Mouse (Mus musculus) CD4-positive helper T cell, adult 2 months (primary cell): ENCODE measurements around the gene March9.
A peak's percentile ranks its signal among the peaks of the same experiment; 100 is the strongest.

ENCODE experiments used
- DNase-seq: peaks from one replicate; pipeline ENCODE4 v3.0.0-alpha.2; 2012; ENCODE audit warnings: low read depth, missing footprints, low spot score

Gene March9

GRCm38 (mm10) chr10:127059968-127060916 lies at the start of gene March9:
Gene March9 (minus strand): TSS chr10:127060184.
- DNase-seq, result peak; percentile 88

DNA sequence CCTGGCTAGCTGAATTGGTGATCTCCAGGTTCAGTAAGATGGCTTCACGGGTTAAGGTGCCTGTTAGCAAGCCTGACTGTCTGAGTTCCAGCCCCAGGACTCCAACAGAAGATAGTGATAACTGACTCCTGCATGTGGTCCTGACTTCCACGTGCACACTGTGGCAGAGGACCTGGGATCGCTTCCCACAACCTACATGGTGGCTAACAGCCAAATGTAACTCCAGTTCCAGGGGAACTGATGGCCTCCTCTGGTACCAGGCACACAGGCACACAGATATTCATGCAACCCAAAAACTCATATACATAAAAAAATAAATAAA lies 48.2 kb upstream of the March9 start:
- DNase-seq, result no peak

DNA sequence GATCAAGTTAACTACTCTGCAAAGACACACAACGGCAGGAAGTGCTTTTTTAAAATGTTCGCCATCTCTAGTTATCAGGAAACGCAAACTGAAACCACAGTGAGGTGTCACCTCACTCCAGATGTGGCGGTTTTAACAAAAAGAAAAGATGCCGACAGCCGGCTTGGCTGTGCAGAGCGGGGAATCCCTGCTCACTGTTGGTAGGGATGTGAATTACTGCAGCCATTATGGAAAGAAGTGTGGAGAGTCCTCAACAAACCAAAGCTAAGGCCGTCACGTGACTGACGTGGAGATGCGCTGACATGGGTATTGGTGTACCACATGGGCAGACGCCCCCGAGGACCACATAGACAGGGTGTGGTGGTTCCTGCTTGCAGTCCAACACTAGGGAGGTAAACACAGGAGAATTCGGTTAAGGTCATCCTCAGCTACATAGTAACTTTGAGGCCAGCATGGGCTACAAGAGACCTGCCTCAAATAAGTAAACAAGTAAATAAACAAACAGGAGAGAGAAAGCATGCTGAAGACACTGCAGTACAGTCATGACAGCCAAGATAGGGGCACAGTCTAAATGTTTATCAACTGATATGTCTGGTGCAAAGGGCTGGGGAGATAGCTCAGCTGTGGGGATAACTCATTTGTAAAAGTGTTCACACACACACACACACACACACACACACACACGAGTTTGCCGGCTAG lies 47.7 kb upstream of the March9 start:
- peak; percentile 86 for DNase-seq

DNA sequence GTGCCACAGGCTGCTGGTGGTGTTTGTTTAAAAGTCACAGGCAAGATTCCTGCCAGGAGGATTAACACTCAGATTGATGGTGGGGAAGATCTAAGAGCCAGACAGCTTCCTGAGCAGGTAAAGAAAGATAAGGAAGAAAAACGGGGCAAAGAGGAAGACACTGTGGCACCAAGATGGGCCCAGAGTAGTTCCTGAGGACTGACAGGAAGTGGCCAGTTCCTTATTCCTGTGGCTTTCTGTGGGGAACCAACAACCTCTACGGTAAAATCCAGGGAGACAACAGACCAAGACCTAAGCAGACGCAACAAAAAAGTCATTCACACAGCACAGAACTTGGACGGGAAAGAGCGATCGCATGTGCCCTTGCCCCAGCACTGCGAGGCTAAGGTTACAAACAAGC lies 43.6 kb upstream of the March9 start:
- DNase-seq, result no peak

DNA sequence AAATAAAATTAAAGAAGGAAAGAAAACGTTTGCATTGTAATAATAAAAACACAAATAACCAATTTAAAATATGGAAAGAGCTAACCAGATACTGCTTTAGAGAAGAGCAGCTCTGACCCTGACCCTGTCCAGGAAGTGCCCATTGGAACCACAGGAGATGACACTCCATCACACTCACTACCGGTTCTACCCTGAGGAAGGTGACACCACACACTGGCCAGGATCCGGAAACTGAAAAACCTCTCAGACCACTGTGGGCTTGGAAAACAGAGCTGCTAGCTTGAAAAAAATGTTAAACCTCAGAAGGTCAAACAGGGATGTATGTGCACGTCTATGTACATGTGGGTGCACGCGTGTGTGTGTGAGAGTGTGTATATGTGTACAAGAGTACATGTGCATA lies 41.2 kb upstream of the March9 start:
- DNase-seq, result no peak

- no peak for DNase-seq
Observed at GRCm38 (mm10) chr10:127100414-127100813, 40.4 kb upstream of the March9 start.

DNA sequence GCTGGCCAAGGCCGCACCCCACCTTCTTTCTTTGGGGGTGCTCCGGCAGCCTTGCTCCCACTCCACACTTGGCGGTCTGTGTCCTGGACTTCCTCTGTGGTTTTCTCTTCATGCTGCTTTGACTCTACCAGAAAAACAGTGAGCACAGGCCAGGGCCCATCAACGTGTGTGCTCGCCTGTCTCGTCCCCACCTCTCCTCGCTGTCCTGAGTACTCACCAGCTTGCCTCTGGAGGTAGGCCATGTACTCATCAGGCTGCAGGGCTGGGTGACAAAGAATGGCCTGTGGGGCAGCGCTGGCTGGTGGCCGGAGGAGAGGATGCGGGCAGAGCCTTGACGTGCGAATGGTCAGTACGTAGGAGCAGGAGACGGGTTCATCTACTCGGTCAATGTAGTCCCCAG lies 39.9 kb upstream of the March9 start:
- no peak for DNase-seq

DNA sequence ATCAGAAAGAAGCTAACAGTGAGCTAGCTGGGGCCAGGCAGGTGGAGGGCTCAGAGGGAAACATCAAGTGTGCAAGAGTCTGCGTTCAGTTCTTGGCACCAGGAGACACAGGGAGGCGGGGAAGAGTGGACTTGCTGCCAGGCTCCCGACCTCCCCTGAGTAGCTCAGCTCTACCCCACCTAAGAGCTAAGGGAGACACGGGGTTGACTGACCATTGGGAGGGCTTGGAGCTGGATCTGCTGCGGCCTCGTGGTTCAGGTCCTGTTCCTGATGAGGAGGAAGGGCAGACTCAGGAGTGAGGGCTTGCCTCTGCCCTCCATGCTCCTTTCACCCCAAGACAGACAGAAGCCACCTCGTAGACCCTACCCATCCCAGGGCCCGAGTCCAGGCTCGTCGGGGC lies 39.2 kb upstream of the March9 start:
- no peak for DNase-seq

- no peak for DNase-seq
Observed at GRCm38 (mm10) chr10:127098514-127098913, 38.5 kb upstream of the March9 start.

DNA sequence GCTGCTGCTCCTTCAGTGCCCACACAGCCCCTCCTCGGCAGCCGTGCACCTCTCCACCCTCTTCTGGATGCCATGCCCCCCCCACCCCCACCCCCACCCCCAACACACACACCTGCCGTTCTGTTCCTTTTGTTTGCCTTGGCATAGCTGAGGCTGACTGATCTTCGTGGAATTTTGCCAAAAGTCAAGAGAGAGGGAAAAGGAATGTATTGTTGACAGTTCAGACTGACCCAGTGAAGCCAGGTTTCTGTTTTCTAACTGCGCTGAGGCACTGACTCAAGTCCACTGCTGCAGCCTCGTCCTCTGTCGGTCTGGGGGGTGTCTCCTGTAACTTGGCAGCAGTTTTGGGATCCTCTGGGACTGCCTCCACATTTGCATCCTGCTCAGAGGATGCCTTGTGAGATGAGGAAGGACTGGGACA lies 34.4 kb upstream of the March9 start:
- no peak for DNase-seq

DNA sequence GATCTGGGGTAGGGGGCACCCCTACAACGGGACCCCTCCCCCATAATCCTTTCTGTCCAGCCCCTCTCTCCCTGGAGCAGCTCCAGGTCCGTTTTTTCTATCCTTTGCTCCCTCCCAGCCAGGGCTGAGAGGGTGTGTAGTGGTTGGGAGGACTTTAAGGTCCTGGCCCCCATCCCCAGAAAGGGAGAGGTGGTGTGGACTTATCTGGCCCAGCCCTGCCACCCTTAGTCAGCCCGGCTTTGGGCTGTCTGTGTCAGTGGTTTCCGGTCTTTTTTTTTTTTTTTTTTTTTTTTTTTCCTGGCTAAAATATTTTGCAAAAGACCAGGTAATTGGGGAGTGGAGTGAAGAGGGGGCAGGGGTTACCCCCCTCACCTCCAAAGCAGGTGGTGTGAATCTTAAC lies 32.8 kb upstream of the March9 start:
- no peak for DNase-seq

- no peak for DNase-seq
Observed at GRCm38 (mm10) chr10:127091507-127092396, 31.8 kb upstream of the March9 start.

DNA sequence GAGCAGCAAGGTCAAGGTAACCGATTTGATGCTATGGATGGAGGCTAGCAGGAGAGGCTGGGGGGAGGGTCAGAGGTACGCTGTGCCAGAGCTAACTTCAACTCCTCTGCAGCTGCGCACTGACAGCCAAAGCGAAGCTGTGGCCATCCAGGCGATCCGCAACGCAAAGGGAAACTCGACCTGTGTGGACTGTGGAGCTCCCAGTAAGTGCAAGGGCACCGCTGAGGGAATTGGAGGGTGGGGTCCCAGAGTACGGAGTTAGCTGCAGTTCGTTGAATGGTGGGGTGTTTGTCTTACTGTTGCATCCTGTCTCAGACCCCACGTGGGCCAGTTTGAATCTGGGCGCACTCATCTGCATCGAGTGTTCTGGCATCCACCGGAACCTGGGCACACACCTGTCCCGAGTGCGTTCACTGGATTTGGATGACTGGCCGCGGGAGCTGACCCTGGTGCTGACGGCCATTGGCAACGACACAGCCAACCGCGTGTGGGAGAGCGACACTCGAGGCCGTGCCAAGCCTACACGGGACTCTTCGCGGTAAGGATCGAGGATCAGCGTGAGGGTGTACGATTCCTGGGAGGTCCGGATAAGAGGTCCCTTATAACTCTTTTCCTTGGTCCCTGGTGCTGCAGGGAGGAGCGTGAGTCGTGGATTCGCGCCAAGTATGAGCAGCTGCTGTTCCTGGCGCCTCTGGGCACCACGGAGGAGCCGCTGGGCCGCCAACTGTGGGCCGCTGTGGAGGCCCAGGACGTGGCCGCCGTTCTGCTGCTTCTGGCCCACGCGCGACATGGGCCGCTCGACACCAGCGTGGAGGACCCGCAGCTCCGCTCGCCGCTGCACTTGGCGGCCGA lies 30.8 kb upstream of the March9 start:
- DNase-seq, result no peak

- no peak for DNase-seq
Observed at GRCm38 (mm10) chr10:127085633-127086032, 25.6 kb upstream of the March9 start.

GRCm38 (mm10) chr10:127085052-127085451 lies 25.1 kb upstream of the March9 start:
- no peak for DNase-seq

DNA sequence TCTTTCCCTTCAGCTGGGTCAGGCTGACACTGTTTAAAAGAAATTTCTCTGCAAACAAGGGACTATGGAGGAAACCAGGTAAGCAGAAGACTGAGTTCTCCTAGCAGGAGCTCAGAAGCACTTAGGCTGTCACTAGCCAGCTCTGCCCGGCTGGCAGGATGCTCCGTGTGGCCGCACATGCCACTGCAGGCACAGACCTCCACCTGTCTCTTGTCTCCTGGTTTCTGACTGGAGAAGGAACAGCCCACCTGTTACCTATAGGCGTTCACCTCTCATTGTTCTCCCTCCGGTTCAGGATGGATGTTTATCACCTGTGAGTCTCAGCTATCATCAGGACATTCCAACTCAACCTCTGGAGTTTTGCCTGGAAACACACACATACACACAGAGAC lies 23.9 kb upstream of the March9 start:
- DNase-seq, result no peak

DNA sequence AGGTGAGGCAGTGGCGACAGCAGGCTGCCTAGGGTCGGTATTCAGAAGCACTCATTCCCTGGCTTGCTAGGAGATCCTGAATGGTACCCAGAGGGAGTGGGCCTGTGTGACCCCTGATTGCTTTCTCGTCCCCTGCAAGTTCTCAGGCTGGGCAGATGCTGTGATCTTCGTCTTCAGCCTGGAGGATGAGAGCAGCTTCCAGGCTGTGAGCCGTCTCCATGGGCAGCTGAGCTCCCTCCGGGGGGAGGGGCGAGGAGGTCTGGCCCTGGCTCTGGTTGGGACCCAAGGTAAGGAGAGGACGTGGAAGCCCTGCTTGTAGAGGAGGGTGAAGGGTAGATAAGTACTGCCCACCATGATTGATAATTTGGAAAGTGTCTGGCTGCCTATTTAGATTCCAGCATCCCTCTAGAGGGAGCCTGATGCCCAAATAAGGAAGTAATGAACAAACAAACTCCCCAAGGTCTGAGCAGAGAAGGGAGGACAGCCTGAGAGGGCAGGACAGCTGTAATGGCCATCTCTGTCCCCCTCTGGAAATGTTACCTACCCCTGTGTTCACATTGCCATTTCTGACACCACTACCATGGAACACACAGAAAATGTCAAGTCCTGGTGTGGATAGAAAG lies 23.4 kb upstream of the March9 start:
- DNase-seq, result no peak

DNA sequence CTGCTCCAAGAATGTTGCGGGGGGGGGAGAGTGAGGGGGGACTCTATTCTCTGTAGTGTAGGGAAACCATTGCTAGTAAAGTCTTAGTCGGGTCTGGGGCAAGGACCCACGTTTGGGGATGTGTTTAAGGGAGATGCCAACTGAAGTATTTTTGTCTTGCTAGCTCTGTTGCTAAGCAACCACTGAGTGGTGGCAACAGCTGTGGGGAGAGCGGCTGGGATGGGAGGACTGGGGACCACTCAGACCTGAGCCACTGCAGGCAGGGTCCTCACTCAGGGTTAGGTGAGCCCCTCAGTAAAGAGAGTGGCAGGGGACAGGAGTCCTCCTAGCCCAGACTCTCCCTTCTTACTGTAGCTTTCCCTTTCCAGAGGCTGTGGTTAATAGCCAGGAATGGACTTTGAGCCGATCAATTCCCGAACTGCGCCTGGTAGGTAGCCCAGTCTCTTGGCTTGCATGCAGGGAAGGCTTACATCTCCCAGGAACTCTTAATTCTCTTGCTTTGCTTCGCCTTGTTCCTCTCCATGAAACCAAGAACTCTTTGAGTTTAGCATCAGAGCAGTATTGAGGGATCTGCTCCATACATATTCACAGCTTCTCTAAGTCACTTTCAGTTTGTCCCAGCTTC lies 22.1 kb upstream of the March9 start:
- DNase-seq, result no peak

DNA sequence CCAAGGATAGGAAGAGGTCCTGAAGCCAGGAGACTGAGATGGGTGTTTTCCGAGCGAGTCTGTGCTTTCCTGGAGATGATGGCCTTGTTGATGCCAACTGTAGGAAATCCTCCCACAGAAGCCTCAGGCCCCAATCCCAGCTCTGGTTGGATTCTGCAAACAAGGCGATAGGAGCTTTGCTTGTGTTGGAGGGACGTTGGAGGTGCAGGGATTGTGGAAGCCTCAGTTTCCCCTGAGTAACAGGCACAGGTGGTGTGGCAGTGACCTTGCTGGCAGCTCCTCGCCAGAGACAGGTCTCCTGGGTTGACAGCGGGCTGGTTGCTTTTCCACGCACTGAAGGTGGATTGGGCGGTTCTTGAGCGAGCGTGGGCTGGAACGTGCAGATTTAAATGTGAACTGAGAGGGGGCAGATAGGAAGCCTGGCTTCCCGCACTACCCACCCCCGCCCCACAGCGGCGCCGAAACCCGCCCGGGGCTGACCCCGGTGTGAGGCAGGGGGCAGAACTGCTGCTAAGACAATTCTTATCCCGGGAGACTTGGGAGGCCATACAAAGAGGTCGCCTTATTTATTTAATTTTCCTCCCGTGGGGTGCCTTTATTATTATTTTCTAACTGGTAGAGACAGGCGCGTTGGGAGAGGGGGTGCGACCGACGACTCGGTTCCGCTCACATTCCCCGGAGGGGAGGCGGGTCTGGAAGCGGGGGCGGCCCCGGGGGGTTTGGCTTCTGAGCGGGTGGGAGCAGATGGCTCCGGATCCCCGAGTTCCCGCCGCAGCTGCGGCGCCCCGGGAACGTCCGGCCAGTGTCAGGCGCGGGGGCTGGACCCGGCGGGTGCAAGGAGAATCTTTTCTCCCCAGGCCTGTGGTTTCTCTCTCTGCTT lies 21.2 kb upstream of the March9 start:
- no peak for DNase-seq
